14 mouse cellular contexts compared by ENCODE assay signal in genomic region chr6:66272216-66272615, GRCm38 (mm10).
DNase-seq lines count a peak whose midpoint lies in the region; ATAC-seq and TF ChIP-seq lines count a peak whose summit lies in the region.
"Had no signal": no experiment of that assay in that cellular context is flagged by ENCODE, and none has a peak within 500 bp of the region (broad histone marks: within the 10 kb centered on the region; RNA-seq: fewer than 3 reads in every experiment).

No protein-coding gene starts in this region.

- H3K27ac ChIP-seq in kidney, postnatal 0 days, result no peak overlapping the region
- no peak overlapping the region for H3K27ac ChIP-seq in kidney, embryonic 14.5 days (ENCODE audit: low read depth, low read length)
- H3K27ac ChIP-seq in MEL (ENCODE audit: control insufficient read depth, low read depth, low read length), result peak overlapping the region; percentile 92
- H3K27ac ChIP-seq in liver, embryonic 16.5 days (ENCODE audit: low read length), result no peak overlapping the region
- H3K27ac ChIP-seq: hindbrain, embryonic 15.5 days had no signal

- peak; percentile 89 to 95 for TF ChIP-seq EP300 in MEL (IDR thresholded peaks at IDR 0.05; ENCODE audit: low read depth in 1 of 2, low read length in 2 of 2)

- TF ChIP-seq CTCF in kidney, postnatal 0 days (IDR thresholded peaks at IDR 0.05; ENCODE audit: low read depth), result no peak
- TF ChIP-seq CTCF in MEL (IDR thresholded peaks at IDR 0.05 in 2 of 3, conservative IDR thresholded peaks at IDR 0.05 in 1 of 3; ENCODE audit: control insufficient read depth in 1 of 3, insufficient read depth in 1 of 3, low read depth in 2 of 3, low read length in 3 of 3, poor library complexity in 1 of 3, severe bottlenecking in 1 of 3), result no peak

- no peaks in the 10 kb centered on the region for H3K27me3 ChIP-seq in kidney, postnatal 0 days (ENCODE audit: insufficient read depth, low read length)
- no peaks in the 10 kb centered on the region for H3K27me3 ChIP-seq in kidney, embryonic 14.5 days (ENCODE audit: control insufficient read depth, insufficient read depth, low read length)
- no peaks in the 10 kb centered on the region for H3K27me3 ChIP-seq in MEL (ENCODE audit: control insufficient read depth in 1 of 2, insufficient read depth in 2 of 2, low read length in 2 of 2)
- H3K27me3 ChIP-seq in liver, embryonic 16.5 days (ENCODE audit: control insufficient read depth, insufficient read depth, low read depth, low read length), result no peaks in the 10 kb centered on the region
- H3K27me3 ChIP-seq: hindbrain, embryonic 15.5 days had no signal

- no peak overlapping the region for H3K4me2 ChIP-seq in kidney, postnatal 0 days (ENCODE audit: low read length)
- no peak overlapping the region for H3K4me2 ChIP-seq in kidney, embryonic 14.5 days (replicated peaks; ENCODE audit: low read depth, low read length)
- H3K4me2 ChIP-seq in liver, embryonic 16.5 days (ENCODE audit: low read depth, low read length), result 0 out of 2 replicates have a peak overlapping the region, but pooled peaks have one; percentile 5
- H3K4me2 ChIP-seq: hindbrain, embryonic 15.5 days had no signal

- H3K9ac ChIP-seq in kidney, postnatal 0 days (ENCODE audit: low read depth, low read length), result no peak overlapping the region
- H3K9ac ChIP-seq in kidney, embryonic 14.5 days (ENCODE audit: low read depth, low read length), result no peak overlapping the region
- H3K9ac ChIP-seq in MEL (ENCODE audit: control insufficient read depth, low read depth, low read length, poor library complexity, severe bottlenecking), result peak overlapping the region; percentile 45
- no peak overlapping the region for H3K9ac ChIP-seq in liver, embryonic 16.5 days (ENCODE audit: low read depth, low read length)
- H3K9ac ChIP-seq: forebrain, postnatal 0 days; hindbrain, embryonic 15.5 days had no signal

- 70% methylated on average over 2 of the region's 2 CpGs for WGBS in kidney, postnatal 0 days
- 68% methylated on average over 2 of the region's 2 CpGs for WGBS in kidney, embryonic 14.5 days
- 26% methylated on average over 2 of the region's 2 CpGs for WGBS in liver, embryonic 16.5 days (ENCODE audit: insufficient replicate concordance)

- peaks cover 8% of the 10 kb centered on the region for H3K79me2 ChIP-seq in MEL (ENCODE audit: control insufficient read depth, insufficient read depth, low read length, poor library complexity)

- peak; percentile 25 for DNase-seq in kidney, postnatal 0 days (ENCODE audit: low spot score)
- peak; percentile 88 for DNase-seq in MEL (ENCODE audit: low read depth, low spot score)
- DNase-seq in gastrocnemius, postnatal 25 days, result no peak
- no peak for DNase-seq in layer of hippocampus, adult 8-10 months (ENCODE audit: low spot score in 2 of 2)
- no peak for DNase-seq in cerebellum, postnatal 14 days
- DNase-seq: cerebellum, adult 18-20 months; forebrain, postnatal 0 days; gastrocnemius, postnatal 14 days; midbrain, embryonic 14.5 days; thymus, postnatal 14 days had no signal

- no peaks in the 10 kb centered on the region for H3K9me3 ChIP-seq in kidney, postnatal 0 days (replicated peaks; ENCODE audit: low read length)
- no peaks in the 10 kb centered on the region for H3K9me3 ChIP-seq in kidney, embryonic 14.5 days (ENCODE audit: control insufficient read depth, low read length)
- no peaks in the 10 kb centered on the region for H3K9me3 ChIP-seq in MEL (replicated peaks; ENCODE audit: insufficient read depth, low read length)
- H3K9me3 ChIP-seq in liver, embryonic 16.5 days (replicated peaks; ENCODE audit: control insufficient read depth, low read length), result no peaks in the 10 kb centered on the region
- H3K9me3 ChIP-seq: hindbrain, embryonic 15.5 days had no signal

- ATAC-seq in kidney, postnatal 0 days (replicated peaks; ENCODE audit: low FRiP score, low read depth), result no peak
- ATAC-seq in kidney, embryonic 14.5 days (ENCODE audit: low FRiP score, low TSS enrichment), result no peak
- ATAC-seq in erythroid progenitor cell, adult 5-6 weeks (replicated peaks; ENCODE audit: low FRiP score, poor library complexity, severe bottlenecking), result peak; percentile 39; the same call in 1 of the 2 replicates
- peak; percentile 78 for ATAC-seq in liver, embryonic 16.5 days (ENCODE audit: low read depth)
- ATAC-seq: forebrain, postnatal 0 days had no signal

- H3K36me3 ChIP-seq in kidney, postnatal 0 days (ENCODE audit: insufficient read depth, low read length), result no peaks in the 10 kb centered on the region
- no peaks in the 10 kb centered on the region for H3K36me3 ChIP-seq in kidney, embryonic 14.5 days (ENCODE audit: control insufficient read depth, insufficient read depth, low read length)
- peaks cover 0 to 61% of the 10 kb centered on the region in 2 experiments; a peak in 2 of 4 replicates for H3K36me3 ChIP-seq in MEL (ENCODE audit: control insufficient read depth in 1 of 2, insufficient read depth in 2 of 2, low read length in 2 of 2)
- H3K36me3 ChIP-seq in liver, embryonic 16.5 days (ENCODE audit: control insufficient read depth, insufficient read depth), result no peaks in the 10 kb centered on the region
- H3K36me3 ChIP-seq: hindbrain, embryonic 15.5 days had no signal

- H3K4me3 ChIP-seq in kidney, postnatal 0 days (replicated peaks; ENCODE audit: low read depth, low read length), result no peak overlapping the region
- no peak overlapping the region for H3K4me3 ChIP-seq in kidney, embryonic 14.5 days (ENCODE audit: low read length)
- H3K4me3 ChIP-seq in MEL (ENCODE audit: control insufficient read depth in 1 of 2, insufficient read depth in 1 of 2, low read depth in 2 of 2, low read length in 2 of 2), result peak overlapping the region; percentile 45 to 47
- H3K4me3 ChIP-seq in liver, embryonic 16.5 days (ENCODE audit: low read depth, low read length), result no peak overlapping the region
- H3K4me3 ChIP-seq: hindbrain, embryonic 15.5 days had no signal

- no peak for TF ChIP-seq RAD21 in MEL (IDR thresholded peaks at IDR 0.05; ENCODE audit: low read depth, low read length)

- TF ChIP-seq POLR2A in MEL (IDR thresholded peaks at IDR 0.05; ENCODE audit: control insufficient read depth in 1 of 2, insufficient read depth in 1 of 2, low read depth in 1 of 2, low read length in 2 of 2, poor library complexity in 1 of 2), result no peak

- H3K4me1 ChIP-seq in kidney, postnatal 0 days (replicated peaks; ENCODE audit: insufficient read depth, low read length), result no peaks in the 10 kb centered on the region
- no peaks in the 10 kb centered on the region for H3K4me1 ChIP-seq in kidney, embryonic 14.5 days (ENCODE audit: control insufficient read depth, insufficient read depth, low read length)
- H3K4me1 ChIP-seq in MEL (ENCODE audit: control insufficient read depth in 1 of 2, insufficient read depth in 2 of 2, low read length in 2 of 2), result peaks cover 16 to 26% of the 10 kb centered on the region in 2 experiments
- H3K4me1 ChIP-seq in liver, embryonic 16.5 days (ENCODE audit: control insufficient read depth, low read depth, low read length), result no peaks in the 10 kb centered on the region; the same call in none of the 2 replicates
- H3K4me1 ChIP-seq: hindbrain, embryonic 15.5 days had no signal

TF ChIP-seq in MEL, 35 proteins besides CTCF, POLR2A, EP300 and RAD21 (continues in another document):
- no peak for TF ChIP-seq CHD2 (IDR thresholded peaks at IDR 0.05; ENCODE audit: low read length)
- peak; percentile 92 for TF ChIP-seq GATA1 (IDR thresholded peaks at IDR 0.05; ENCODE audit: low read depth, low read length)
- peak; percentile 85 for TF ChIP-seq TCF12 (IDR thresholded peaks at IDR 0.05; ENCODE audit: low read depth, low read length)
- peak; percentile 98 for TF ChIP-seq RCOR1 (IDR thresholded peaks at IDR 0.05; ENCODE audit: low read depth, low read length)
- peak; percentile 97 for TF ChIP-seq ETS1 (IDR thresholded peaks at IDR 0.05; ENCODE audit: low read depth, low read length)
- TF ChIP-seq BHLHE40 (IDR thresholded peaks at IDR 0.05; ENCODE audit: borderline replicate concordance, low read depth, low read length), result peak; percentile 89
- no peak for TF ChIP-seq KAT2A (conservative IDR thresholded peaks at IDR 0.05; ENCODE audit: low read depth, low read length)
- TF ChIP-seq MAX (IDR thresholded peaks at IDR 0.05; ENCODE audit: low read length), result peak; percentile 84
- peak; percentile 84 for TF ChIP-seq MYB (IDR thresholded peaks at IDR 0.05; ENCODE audit: low read depth, low read length)
- no peak for TF ChIP-seq MAZ (IDR thresholded peaks at IDR 0.05; ENCODE audit: low read depth, low read length)
- peak; percentile 34; the same call in 1 of the 2 replicates for TF ChIP-seq TAL1 (IDR thresholded peaks at IDR 0.05; ENCODE audit: low read length)
- no peak for TF ChIP-seq ZKSCAN1 (IDR thresholded peaks at IDR 0.05; ENCODE audit: low read depth, low read length)
- no peak for TF ChIP-seq ELF1 (IDR thresholded peaks at IDR 0.05; ENCODE audit: low read depth, low read length)
- no peak for TF ChIP-seq UBTF (IDR thresholded peaks at IDR 0.05; ENCODE audit: borderline replicate concordance, insufficient read depth, low read depth, low read length)
- no peak; the same call in 1 of the 2 replicates for TF ChIP-seq MAFK (IDR thresholded peaks at IDR 0.05; ENCODE audit: borderline replicate concordance, low read depth, low read length)
- TF ChIP-seq USF1 (IDR thresholded peaks at IDR 0.05; ENCODE audit: low read depth, low read length), result peak; percentile 92
- 0 out of 2 replicates have a peak, but pooled peaks have one; percentile 20 for TF ChIP-seq TBP (IDR thresholded peaks at IDR 0.05; ENCODE audit: low read depth, low read length)
- TF ChIP-seq SMC3 (IDR thresholded peaks at IDR 0.05; ENCODE audit: low read depth, low read length), result no peak
- TF ChIP-seq E2F4 (IDR thresholded peaks at IDR 0.05; ENCODE audit: borderline replicate concordance, low read depth, low read length), result no peak
- TF ChIP-seq NELFE (IDR thresholded peaks at IDR 0.05; ENCODE audit: low read depth, low read length), result no peak
- peak in 1 of 2 experiments; percentile 33; a peak in 1 of 4 replicates for TF ChIP-seq USF2 (IDR thresholded peaks at IDR 0.05; ENCODE audit: borderline replicate concordance in 1 of 2, insufficient read depth in 1 of 2, low read depth in 1 of 2, low read length in 2 of 2)
- 0 out of 2 replicates have a peak, but pooled peaks have one; percentile 39 for TF ChIP-seq HCFC1 (IDR thresholded peaks at IDR 0.05; ENCODE audit: low read depth, low read length)
- peak; percentile 79; the same call in 1 of the 2 replicates for TF ChIP-seq MYC (IDR thresholded peaks at IDR 0.05; ENCODE audit: low read depth, low read length)
- TF ChIP-seq POLR2AphosphoS2 (IDR thresholded peaks at IDR 0.05; ENCODE audit: low read length), result no peak
- TF ChIP-seq NRF1 (IDR thresholded peaks at IDR 0.05; ENCODE audit: insufficient read depth, low read depth, low read length, poor library complexity, severe bottlenecking), result no peak
- no peak for TF ChIP-seq GABPA (IDR thresholded peaks at IDR 0.05; ENCODE audit: low read depth, low read length)
- TF ChIP-seq ZC3H11A (IDR thresholded peaks at IDR 0.05; ENCODE audit: low read depth, low read length), result no peak

Comparison
In these comparisons a context has a peak if more than half of its experiments do, and no peak if none do; other contexts are left out.
1. ATAC-seq: peak in erythroid progenitor cell, adult 5-6 weeks (single experiment) and liver, embryonic 16.5 days (single experiment); none in kidney, postnatal 0 days (single experiment) and kidney, embryonic 14.5 days (single experiment).
2. DNase-seq: peak in kidney, postnatal 0 days (single experiment) and MEL (single experiment); none in gastrocnemius, postnatal 25 days (single experiment), layer of hippocampus, adult 8-10 months (0 of 2) and cerebellum, postnatal 14 days (0 of 2).
3. H3K4me3 ChIP-seq: peak in MEL (2 of 2); none in kidney, postnatal 0 days (single experiment), kidney, embryonic 14.5 days (single experiment) and liver, embryonic 16.5 days (single experiment).